Mouse (Mus musculus): ENCODE measurements around the gene Lyl1.

Gene Lyl1

DNA sequence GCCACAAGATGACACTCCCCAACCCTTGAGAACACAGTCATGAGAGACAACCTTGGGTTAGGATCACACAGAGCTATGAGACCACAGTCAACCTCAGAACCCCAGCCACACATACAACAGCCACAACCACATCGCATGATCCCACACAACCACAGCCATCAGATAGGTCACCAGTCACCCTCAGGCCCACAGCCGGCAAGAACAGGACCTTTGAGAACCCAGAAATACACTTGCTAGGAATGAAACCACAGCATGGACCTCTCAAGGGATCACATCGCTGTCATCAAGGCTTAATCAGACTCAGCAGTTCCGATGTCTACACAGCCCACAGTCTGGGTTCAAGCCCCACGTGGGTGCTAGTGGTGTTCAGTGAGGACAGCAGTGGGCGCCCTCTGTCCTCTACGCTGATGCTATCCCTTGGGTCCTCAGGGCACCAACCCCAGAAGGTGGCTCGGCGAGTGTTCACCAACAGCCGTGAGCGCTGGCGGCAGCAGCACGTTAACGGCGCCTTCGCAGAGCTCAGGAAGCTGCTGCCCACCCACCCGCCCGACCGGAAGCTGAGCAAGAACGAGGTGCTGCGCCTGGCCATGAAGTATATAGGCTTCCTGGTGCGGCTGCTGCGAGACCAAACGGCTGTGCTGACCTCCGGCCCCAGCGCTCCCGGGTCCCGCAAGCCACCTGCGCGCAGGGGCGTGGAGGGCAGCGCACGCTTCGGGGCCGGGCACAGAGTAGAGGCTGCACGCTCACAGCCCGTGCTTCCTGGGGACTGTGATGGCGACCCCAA is 2.4 kb downstream of the Lyl1 start:
- DNase-seq (ENCODE audit: low spot score) = no peak

DNA sequence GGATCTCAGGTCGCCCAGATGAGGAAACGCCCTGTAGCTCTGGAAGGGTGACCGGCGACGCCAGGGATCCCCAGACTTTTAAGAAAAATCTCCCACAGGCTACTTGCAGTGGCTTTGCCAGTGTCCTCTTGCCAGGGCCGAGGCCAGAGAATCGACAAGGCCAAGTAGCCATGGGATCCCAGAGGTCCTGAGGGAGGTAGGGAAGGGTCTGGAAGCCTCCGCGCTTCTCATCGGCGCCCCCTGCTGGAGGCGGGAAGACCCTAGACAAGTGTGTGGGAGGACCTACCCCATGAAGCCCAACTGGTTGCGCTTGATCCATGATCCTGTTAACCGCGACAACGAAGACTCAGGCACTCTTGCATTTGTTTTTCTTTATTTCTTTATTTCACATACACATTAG is 3.1 kb downstream of the Lyl1 start:
- DNase-seq (ENCODE audit: low spot score) = peak; percentile 63

DNA sequence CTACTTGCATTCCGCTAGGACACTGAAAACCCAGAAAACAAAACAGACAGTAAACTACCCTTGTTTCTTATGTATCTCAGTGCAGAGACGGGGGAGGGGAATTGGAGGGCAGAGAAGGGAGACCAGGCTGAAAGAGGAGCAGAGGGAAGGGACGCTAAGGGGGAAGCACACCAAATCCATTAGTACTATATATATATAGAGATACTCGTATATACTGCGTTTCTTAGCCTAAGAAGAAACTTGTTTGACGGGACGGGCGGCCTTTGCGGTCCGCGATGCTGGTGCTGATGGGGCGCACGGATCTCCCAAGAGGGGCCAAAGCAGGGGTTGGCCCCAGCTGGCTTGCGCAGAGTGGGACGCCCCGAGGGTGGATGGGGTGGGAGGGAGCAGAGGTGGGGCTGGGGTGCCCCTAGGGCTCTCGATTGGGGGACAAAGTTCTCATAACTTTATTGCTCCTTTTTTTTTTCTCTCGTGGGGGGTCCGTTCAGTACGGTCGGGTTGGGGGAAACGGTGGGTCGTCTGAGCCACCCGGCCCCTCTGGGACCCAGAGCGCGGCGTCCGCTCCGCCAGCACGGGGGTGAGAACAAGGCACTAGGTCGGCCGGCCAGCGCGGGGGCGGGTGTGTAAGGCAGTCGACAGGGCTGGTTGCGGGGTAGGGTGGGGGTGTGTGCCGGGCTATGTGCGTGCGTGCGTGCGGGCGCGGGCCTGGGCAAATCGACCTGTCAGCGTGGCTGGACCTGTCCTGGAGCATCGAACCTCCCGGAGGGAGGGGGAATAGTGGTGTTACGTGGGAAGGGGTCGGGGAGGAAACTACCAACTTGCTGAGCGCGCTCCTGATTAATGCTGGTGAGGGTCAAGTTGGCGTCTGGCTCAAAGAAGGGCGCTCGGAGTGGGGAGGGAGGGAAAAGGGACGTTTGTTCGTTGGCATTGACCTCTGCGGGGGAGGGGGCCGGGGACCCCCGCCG is 3.9 kb downstream of the Lyl1 start:
- no peak for DNase-seq (ENCODE audit: low spot score)

DNA sequence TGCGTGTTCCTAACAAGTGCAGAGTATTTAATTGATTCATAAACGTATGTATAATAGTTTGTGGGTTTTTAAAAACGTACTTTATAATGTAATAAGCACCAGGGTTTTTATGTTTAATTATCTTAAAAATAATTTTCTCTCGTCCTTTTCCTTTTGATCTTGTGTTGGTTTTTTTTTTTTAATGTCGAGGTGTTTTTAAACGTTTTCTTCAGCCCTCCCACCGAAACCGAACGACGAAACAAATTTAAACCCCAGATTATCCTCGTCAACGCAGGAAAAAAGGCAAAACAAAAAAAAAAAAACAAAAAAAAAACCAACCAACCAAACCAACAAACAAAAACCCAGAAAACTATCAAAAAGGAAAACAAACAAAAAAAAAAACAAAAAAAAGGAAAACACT is 4.7 kb downstream of the Lyl1 start:
- DNase-seq (ENCODE audit: low spot score) = no peak

DNA sequence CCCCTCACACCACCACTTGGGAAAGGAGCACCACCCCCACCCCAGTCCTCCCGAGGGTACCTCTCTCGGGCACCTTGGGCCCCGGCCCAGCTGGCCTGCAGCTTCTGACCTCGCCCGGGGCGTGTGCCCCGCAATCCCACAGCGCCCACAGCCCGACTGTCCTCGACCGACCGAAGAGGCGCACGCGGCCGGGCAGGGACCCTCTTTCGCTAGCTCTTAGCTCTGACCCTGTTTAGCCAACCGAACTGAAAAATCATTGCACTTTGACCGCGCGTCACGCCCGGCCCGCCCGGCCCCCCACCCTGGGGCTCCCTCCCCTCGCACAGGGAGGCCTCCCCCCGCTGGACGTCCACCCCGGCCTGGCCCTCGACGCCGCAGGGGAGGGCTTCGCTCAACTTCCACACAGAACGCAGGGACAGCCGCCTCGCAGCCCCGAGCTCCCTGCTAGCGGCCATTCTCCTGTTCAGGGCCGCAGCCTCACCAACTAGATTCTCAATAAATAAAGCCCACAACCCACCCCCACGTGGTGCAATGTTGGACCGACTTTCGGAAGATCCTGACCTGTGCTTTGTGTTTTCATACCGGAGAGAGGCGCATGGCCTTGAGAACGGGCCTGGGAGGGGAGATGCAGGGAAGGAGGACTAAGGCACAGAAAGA is 5.5 kb downstream of the Lyl1 start:
- no peak for DNase-seq (ENCODE audit: low spot score)

DNA sequence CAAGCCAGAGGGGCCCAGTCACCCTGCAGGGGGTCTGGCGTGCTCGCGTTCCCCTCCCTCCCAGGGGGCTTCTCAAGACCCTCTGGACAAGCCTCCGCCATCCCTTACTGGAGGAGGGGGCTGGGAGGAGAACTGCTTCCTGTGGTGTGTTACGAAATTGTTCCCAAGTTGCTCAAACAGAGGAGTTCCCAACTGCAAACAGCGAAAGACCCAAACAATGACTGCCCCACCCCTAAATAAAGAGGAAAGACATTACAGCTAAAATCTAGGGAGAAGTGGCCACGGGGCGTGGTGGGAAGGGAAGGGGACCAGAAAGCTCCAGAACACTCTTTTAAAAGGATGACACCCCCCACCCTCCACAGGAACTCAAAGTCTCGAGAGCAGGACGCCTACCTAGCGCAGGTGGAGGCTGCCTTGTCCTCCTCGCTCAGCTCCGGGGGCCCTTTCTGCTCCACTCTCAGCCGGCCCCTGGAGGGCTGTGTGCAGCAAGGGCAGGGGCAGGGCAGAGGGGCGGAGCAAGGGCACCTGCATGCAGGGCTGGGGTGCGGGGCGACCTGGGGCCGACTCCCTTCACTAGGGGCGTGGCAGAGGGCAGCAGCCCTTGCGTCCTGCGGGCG is 6.1 kb downstream of the Lyl1 start:
- DNase-seq (ENCODE audit: low spot score) = no peak

DNA sequence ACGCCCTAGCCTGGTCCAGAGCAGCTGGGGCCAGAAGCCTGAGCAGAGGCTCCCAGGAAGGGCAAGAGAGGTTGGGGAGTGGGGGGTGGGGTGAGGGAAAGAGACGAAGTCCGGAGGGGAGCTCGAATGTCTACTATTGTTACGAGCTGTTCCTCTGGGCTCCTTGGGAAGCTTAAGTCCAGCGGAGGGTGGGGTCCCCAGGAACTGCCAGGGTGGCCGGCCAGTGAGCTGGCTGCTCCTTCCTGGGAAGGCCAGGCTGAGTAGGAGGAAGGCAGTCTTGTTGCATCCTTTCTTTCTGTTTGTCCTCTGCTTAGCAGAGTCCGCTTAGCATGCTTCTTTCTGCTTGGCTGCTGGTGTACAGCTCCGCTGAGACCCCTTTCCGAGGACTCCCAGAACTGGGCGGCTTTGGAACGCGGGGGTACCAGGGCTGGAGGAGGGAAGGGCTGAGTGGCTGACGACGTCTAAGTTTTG is 6.8 kb downstream of the Lyl1 start:
- DNase-seq (ENCODE audit: low spot score) = no peak

DNA sequence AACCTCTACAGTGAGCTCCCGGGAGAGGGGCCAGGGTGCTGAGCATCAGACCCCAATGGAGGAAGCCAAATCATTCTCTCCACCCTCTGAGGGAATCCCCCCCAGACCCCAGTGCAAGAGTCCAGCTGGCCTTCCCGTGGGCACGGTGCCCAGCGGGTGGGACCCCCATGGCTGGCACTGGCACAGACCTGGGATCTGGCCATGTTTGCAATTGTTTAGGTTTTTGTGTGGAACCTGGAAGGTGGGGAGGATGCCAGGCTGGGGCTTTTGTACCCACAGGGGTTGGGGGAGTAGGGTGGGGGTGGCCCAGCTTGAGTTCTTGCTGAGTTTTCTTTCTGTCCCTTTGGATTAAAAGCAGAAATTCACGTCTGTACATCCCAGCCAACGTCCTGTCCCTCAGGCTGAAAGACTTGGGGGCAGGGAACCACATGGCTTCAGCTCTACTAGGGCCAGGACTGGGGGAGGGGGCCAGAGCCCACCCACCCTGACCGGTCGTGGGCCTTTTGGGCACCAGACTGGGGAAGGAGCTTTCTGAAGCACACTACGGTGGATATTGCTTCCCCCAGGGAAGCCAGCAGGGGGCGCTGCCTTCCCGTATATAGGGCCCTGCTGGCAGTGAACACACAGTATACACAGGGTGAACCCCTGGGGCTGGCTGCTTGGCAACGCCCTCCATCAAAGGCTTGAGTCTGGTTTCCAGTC is 7.7 kb downstream of the Lyl1 start:
- peak; percentile 68 for DNase-seq (ENCODE audit: low spot score)

DNA sequence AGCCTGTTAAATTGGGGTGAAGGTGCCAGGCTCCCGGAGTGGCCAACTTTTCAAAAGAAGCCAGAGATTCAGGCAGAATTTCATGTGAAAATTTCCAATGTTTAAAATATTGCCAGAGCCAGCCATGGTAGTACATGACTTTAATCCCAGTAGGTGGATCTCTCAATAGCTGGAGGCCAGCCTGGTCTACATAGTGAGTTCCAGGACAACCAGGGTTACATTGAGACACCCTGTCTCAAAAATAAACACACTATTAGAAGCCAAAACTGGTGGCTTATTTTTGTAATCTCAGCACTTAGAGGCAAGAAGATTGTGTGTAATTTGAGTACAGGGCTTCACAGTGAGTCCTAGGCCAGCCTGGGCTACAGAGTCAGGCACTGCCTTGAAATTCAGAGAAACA is 8.7 kb downstream of the Lyl1 start:
- DNase-seq (ENCODE audit: low spot score) = no peak

DNA sequence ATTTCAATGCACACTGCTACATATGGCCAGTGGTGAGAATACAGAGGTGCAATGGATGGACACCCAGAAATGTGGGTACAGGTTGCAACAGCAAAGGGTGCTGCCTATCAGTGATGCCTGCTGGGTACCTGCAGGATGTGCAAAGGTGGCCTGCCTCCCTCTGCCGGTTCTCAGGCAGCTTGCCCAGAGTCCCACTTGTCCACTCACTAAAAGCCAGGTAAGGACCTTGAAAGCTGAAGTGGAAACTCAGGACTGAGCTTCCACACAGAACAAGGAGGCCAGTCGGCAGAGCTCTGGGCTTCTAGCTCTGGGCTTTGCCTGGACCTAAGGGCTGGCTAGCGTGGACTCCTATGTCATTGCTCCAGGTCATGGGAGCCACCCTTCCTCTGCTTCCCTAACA is 10.1 kb downstream of the Lyl1 start:
- no peak for DNase-seq (ENCODE audit: low spot score)

DNA sequence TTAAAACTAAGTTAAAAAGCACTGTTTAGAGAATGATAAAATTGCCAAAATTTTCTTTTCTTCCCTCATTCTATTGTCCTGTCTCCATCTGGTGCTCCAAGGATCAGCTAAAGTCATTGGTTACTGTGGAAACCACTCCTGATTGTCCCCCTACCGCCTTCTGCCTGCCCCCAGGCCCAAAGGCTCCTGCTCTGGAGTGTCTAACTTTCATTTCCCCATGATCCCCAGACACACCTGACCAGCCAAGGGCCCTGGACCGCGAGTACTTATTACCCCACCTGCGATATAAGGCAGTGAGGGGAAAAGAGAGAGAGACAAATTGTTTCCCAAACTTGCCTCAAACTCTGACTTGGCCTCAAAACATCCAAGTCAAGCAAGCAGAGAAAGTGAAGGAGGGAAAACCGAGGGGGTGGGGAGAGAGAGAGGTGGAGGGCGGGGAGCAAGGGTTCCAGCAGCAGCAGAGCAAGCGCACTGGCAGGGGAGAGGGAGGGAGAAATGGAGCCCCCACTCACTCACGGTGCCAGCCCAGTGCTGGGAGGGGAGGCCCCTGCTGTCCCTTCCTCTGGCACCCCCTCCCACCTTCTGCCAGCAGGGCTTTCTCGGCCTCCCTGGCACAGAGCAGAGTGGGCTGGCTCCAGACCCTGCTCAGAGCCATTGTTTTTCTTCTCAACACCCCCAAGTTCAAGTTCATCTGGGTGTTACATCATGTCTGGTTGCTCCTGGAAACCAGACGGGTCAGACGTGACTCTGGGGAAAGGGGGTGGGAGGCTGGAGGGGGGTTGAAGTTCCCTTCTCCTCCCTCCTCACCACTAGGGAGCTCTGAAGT is 10.9 kb downstream of the Lyl1 start:
- peak; percentile 66 for DNase-seq (ENCODE audit: low spot score)

DNA sequence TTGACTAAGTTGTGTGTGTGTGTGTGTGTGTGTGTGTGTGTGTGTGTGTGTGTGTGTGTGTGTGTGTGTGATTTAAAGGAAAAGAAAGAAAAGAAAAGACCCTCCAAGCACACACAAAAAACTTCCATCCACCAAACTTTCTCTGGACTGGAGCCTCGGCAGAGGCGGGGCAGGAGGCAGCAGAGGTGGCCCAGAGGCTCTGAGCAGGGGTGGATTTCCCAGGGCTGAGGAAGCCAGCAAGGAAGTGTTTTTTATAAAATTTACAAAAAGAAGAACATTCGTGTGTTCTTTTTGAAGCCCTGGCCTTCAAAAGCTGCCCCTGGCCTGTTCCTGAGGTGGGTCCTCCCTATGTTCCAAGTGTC is 11.5 kb downstream of the Lyl1 start:
- no peak for DNase-seq (ENCODE audit: low spot score)

DNA sequence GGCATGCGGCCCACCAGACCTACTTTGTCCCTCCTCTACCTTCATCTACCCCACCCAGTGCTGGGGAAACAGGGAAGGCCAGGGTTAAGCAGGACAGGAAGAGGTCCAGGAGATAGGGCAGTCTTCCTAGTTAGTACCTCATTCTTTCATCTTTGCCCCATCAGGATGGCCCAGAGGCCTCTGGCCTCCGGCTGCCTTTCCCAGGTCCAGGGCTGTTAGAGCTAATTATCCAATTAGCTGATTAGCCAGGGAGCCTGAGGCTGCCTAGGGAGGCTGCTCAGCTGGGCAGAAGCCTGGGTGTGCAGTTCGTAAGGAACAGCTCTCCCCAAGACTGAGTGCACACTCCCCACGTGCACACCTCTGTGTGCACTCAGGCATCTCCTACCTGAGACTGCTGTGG is 12.1 kb downstream of the Lyl1 start:
- DNase-seq (ENCODE audit: low spot score) = no peak

DNA sequence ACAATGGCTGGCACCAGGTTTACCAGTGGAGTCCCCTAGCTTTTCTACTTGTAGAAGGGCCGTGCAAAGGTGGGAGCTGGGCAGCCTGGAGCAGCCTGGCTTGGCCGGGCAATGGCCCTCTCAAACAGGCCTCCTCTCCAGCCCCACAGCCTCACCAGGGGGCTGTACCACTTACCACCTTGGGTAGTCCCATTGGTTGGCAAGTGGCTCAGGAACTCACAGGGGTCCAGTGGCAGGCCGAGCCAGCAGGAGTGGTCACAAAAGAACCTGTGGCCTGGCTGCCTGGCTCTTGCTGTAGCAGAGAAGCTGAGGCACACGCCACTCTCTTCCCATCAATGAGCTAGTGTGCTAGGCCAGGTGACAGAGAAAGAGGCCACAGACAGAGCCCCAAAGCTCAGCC is 12.9 kb downstream of the Lyl1 start:
- DNase-seq (ENCODE audit: low spot score) = no peak

DNA sequence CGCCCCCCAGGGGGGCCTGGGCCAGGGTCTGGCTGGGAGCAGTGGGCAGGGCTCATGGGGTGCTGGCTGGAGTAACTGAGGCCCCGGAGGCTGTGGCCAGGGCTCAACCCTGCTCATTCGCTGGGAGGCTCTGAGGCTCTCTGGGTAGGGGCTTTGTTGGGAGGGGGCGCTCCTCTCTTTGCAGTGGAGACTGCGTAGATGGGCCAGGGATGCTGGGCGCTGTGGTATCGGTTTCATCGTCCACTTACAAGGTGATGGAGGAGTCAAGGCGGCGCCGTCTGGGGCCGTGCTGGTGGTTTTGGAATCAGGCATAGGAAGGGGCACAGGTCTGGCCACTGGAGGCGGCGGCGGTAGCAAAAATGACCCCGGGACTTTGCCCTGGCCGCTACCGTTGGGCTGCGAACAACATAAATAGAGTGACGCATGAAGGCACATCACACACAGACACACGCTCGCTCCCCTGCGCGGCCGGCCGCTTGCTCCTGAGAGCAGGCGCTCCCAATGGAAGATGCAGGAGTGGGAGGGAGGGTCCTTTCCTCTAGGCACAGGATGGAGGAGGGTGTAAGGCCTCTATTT is 14.7 kb downstream of the Lyl1 start:
- no peak for DNase-seq (ENCODE audit: low spot score)

DNA sequence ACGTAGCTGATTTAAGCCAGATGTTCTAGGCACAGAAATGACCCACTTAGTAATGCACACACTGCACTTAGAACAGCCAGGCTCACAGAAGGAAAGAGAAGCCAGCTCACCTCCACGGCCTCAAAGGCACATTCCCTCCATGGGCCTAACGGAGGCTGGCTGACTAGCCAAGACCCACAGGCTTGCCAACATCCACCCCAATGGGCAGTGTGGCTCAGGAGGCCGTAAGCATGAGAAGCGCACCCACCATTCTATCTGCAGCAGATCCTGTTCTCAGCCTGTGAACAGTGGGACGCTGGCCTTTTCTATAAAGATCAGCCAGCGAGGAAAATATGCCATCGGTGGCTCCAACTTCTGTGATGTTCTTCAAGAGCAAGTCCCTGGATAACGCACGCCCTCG is 15.5 kb downstream of the Lyl1 start:
- no peak for DNase-seq (ENCODE audit: low spot score)

DNA sequence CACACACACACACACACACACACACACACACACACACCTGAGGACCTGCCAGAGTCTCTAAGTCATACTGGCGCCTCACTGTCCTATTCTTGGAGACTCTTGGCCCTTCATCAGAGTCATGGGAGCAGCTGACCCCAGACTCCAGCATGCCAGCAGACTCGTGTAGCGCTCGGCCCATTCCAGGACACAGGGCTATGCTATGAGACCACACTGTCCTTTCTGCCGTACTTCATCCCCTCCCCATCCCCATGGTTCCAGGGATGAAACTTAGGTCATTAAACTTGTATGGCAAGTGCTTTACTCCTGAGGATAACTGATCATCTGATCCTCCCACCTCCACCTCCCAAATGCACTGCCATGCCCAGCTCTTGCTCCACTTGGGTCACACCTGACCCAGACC is 17.2 kb downstream of the Lyl1 start:
- DNase-seq (ENCODE audit: low spot score) = no peak

DNA sequence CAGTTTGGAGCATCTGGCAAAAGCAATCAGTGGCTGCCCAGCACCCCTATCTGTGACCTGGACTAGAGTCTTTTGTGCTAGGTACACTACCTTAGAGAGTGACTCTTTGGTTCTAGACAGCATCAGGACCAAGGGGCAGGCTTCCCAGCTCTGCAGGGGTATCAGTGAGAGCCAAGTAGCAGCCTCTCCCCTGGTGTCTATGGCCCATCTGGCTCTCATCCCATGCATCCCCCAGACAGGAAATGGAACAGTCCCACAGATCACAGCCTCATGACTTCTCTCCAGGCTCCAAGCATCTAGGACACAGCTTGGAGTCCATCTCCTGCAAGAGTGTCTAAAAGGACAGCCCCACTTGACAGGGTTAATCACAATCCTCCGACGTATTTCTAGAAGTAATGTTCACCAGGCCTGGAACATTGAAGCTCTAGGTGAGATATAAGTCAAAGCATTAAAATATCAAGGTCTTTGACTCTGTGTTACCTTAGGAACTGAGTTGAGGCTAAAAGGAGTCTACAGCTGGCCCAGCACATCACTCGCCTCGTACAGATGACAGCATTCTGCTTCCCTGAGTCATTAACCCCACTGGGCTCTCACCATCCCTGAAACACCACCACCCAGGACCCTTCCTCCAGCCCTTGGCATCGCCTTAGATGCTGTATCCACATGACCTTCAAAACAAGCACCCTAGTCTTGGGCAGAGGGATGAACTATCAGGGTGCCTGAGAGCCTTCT is 17.9 kb downstream of the Lyl1 start:
- no peak for DNase-seq (ENCODE audit: low spot score)

DNA sequence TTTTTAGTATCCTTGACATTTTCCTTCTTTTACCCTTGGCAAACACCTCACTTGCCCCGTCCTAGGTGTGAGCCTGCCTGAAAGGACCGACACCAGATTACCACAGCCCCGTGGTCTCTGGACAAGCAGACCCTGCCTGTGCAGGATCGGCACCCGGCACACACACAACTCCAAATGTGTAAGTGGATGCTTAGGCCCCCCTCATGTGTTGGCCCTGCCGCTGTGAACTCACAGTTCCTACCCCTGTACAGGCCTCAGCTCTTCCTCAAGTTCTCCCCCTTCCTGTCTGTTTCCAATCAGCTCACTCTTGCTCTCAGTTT is 21.2 kb downstream of the Lyl1 start:
- DNase-seq (ENCODE audit: low spot score) = no peak

All from ovary, adult 18-20 months (tissue).